Mouse (Mus musculus) forebrain, embryonic 14.5 days (tissue): Measurements from ENCODE around the gene Olfr967. TPM values are rescaled to one million over a fixed set of nuclear protein-coding genes. Genes with fewer than 3 reads are reported as not detected.
"Not testable (repeated sequence)": the region's sequence is repeated elsewhere in the genome, so short reads cannot be mapped to it uniquely, and the experiment has no call there.

ENCODE experiments used
- ATAC-seq: fragments of 200-750 bp; cut with Nextera tagmentation; 2 replicates; pipeline ENCODE4 v1.8.0; 2017; ENCODE audit warnings: mild to moderate bottlenecking, moderate library complexity
- DNase-seq: peaks from one replicate; pipeline ENCODE4 v3.0.0-alpha.2; 2015; ENCODE audit warnings: low spot score
- H3K27ac ChIP-seq: fragments of 300-500 bp; sonication (generic); 2 replicates; pipeline ENCODE4 v1.5.1; 2014; ENCODE audit warnings: low read depth, mild to moderate bottlenecking, control low read depth, low read length, moderate library complexity
- H3K27me3 ChIP-seq: fragments of 300-500 bp; sonication (generic); replicated peaks from 2 replicates; pipeline ENCODE4 v1.6.1; 2014; ENCODE audit warnings: low read length, control low read depth, mixed read lengths; ENCODE audit not compliant: control insufficient read depth, insufficient read depth
- H3K36me3 ChIP-seq: fragments of 300-500 bp; sonication (generic); 2 replicates; pipeline ENCODE4 v1.6.1; 2014; ENCODE audit warnings: low read length, control low read depth; ENCODE audit not compliant: control insufficient read depth, insufficient read depth
- H3K4me1 ChIP-seq: fragments of 300-500 bp; sonication (generic); 2 replicates; pipeline ENCODE4 v1.6.1; 2014; ENCODE audit warnings: antibody characterized with exemption, low read length, control low read depth; ENCODE audit not compliant: control insufficient read depth, insufficient read depth
- H3K4me2 ChIP-seq: fragments of 300-500 bp; sonication (generic); 2 replicates; pipeline ENCODE4 v1.6.1; 2014; ENCODE audit warnings: mild to moderate bottlenecking, control low read depth, low read length
- H3K4me3 ChIP-seq: fragments of 300-500 bp; sonication (generic); 2 replicates; pipeline ENCODE4 v1.5.1; 2014; ENCODE audit warnings: low read depth, low read length, control low read depth
- H3K9ac ChIP-seq: fragments of 300-500 bp; sonication (generic); 2 replicates; pipeline ENCODE4 v1.6.1; 2014; ENCODE audit warnings: mild to moderate bottlenecking, low read length, control low read depth, moderate library complexity
- H3K9me3 ChIP-seq: fragments of 300-500 bp; sonication (generic); replicated peaks from 2 replicates; pipeline ENCODE4 v1.6.1; 2016; ENCODE audit warnings: low read length, control low read depth, mixed read lengths; ENCODE audit not compliant: control insufficient read depth
- WGBS: fragments of 180-500 bp; shearing (Covaris S2); extraction: QIAGEN DNeasy Blood & Tissue Kit; methylation state at CpG from one replicate; pipeline ENCODE4 v1.1.7; 2014; 5-methylcytosine and 5-hydroxymethylcytosine counted together
- polyA plus RNA-seq: library from polyadenylated mRNA; unstranded; fragments of >200 nt; fragmentation: Nextera tagmentation; extraction: Ambion mirVana; gene quantifications from 2 replicates; pipeline ENCODE4 v1.2.1, GENCODE M21; 2014

Olfr967 gene
- polyA plus RNA-seq: not detected in 2 replicates

DNA sequence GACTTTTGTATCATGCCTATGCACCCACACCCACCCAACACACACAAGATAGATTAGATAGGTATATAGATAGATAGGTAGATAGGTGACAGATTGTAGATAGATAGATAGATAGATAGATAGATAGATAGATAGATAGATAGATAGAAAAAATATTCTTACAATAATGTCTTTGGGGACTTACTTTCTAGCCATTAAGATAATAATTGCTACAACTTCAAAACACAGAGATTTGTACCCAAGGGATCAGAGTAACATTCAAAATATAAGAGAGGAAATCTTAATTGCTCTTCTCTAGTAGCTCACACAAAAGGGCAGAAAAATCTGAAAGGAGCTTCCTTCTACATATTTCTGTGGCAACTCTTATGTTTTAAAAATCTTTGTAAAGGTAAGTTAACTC is at the start of gene Olfr967:
TSS of gene Olfr967 (plus strand) at position 301 of the 400 bp plus-strand sequence.
- H3K4me2 ChIP-seq: no peak within 1 kb of the TSS
- H3K4me1 ChIP-seq: no peaks in the 10 kb centered on the region
- DNase-seq: no peak
- ATAC-seq: no peak
- H3K9ac ChIP-seq: no peak within 1 kb of the TSS
- no peaks in the 10 kb centered on the region for H3K27me3 ChIP-seq
- no peaks in the 10 kb centered on the region for H3K36me3 ChIP-seq
- H3K27ac ChIP-seq: no peak within 1 kb of the TSS
- H3K9me3 ChIP-seq: no peaks in the 10 kb centered on the region
- no peak within 1 kb of the TSS for H3K4me3 ChIP-seq

DNA sequence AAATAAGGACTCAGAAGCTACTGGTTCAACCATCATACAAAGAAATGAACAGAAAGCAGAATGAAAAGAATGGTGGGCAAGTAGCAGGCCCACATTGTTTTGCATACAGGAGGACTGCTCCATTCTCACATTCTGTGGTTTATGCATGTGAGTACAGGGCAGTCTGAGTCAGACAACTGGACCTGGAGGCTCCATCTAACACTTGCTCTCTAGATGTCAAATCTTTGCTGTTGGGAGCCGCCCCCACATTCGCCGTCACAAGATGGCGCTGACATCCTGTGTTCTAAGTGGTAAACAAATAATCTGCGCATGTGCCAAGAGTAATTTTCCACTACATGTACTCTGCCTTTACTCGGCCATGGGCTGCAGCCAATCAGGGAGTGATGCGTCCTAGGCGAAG is 44.9 kb upstream of the Olfr967 start:
- not testable (repeated sequence) for H3K4me2 ChIP-seq, H3K4me3 ChIP-seq, H3K36me3 ChIP-seq, H3K27ac ChIP-seq, ATAC-seq, H3K27me3 ChIP-seq, H3K9ac ChIP-seq, H3K9me3 ChIP-seq, DNase-seq, H3K4me1 ChIP-seq
- WGBS: 87% methylated on average over 6 of the region's 8 CpGs

DNA sequence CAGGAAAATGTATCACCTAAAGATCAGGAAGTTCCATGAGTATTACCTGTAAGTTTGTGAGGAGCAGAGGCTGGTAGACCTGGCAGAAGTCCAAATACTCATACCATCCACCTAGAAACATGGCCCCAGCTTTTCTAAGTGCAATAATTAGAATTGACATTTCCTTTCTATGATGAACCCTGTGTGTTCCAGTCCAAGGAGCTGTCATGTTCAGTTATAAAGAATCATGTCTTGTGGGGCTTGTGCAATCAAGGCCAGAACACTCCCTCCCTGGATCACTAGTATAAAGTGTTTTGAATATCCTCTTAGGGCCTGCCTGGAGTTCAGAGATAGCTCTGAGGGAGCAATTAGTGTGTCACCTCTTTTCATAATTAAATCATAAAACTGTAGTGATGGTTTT is 39.0 kb upstream of the Olfr967 start, which contains the start of gene Olfr149:
TSS of gene Olfr149 (minus strand) at position 101 of the 400 bp plus-strand sequence.
- no peak for DNase-seq
- Histone ChIP-seq H3K9me3 (no peaks in the 10 kb centered on the region), H3K27me3 (no peaks in the 10 kb centered on the region), H3K4me1 (no peaks in the 10 kb centered on the region), H3K27ac (no peak within 1 kb of the TSS), H3K36me3 (no peaks in the 10 kb centered on the region), H3K4me3 (no peak within 1 kb of the TSS), H3K9ac (no peak within 1 kb of the TSS), H3K4me2 (no peak within 1 kb of the TSS)
- no peak for ATAC-seq

DNA sequence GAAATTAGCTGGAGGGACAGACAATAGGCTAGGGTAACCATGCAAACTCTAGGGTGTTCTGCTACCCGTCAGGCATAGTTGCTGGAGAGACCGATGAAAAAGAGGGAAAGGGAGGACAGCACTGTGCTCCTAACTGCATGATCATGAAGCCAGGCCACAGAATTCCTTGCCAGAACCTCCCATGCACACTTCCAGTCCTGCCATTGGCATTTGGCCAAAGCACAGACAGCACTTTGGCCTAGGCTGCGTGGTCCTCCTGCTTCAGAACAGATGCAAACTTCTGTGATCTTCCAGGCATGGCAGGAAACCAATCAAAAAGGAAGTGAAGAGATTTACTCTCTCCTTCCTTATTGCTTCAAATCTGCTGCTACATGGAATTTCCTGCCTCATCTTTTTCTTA is 37.1 kb upstream of the Olfr967 start:
- H3K4me2 ChIP-seq: no peak overlapping the region
- 70% methylated on average over 3 of the region's 3 CpGs for WGBS
- peak; percentile 3 for DNase-seq
- ATAC-seq: no peak
- H3K4me1 ChIP-seq: no peaks in the 10 kb centered on the region
- H3K9ac ChIP-seq: no peak overlapping the region
- no peak overlapping the region for H3K4me3 ChIP-seq
- no peaks in the 10 kb centered on the region for H3K36me3 ChIP-seq
- H3K27ac ChIP-seq: no peak overlapping the region
- no peaks in the 10 kb centered on the region for H3K27me3 ChIP-seq
- H3K9me3 ChIP-seq: no peaks in the 10 kb centered on the region

DNA sequence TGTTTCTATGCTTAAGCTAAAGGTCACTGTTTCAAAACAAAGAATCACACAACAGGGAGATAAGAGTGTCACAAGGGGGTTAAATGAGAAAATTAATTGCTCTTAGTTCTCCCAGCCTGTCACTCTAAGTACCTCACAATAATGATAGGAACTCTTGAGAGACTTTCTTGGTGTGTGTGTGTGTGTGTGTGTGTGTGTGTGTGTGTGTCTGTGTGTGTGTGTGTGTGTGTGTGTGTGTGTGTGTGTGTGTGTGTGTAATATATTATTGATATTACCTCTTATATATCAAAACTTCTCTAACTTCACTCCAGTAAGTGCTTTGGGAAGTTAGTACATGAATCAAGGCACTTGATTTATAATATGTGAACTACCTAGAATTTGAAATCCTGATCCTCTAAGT is 35.0 kb upstream of the Olfr967 start, which contains the start of gene Olfr965:
TSS of gene Olfr965 (plus strand) at position 301 of the 400 bp plus-strand sequence.
- H3K4me1 ChIP-seq: no peaks in the 10 kb centered on the region
- H3K27ac ChIP-seq: no peak within 1 kb of the TSS
- no peak within 1 kb of the TSS for H3K4me2 ChIP-seq
- no peaks in the 10 kb centered on the region for H3K27me3 ChIP-seq
- no peaks in the 10 kb centered on the region for H3K9me3 ChIP-seq
- no peak within 1 kb of the TSS for H3K9ac ChIP-seq
- H3K4me3 ChIP-seq: no peak within 1 kb of the TSS
- ATAC-seq: no peak
- DNase-seq: no peak
- no peaks in the 10 kb centered on the region for H3K36me3 ChIP-seq

DNA sequence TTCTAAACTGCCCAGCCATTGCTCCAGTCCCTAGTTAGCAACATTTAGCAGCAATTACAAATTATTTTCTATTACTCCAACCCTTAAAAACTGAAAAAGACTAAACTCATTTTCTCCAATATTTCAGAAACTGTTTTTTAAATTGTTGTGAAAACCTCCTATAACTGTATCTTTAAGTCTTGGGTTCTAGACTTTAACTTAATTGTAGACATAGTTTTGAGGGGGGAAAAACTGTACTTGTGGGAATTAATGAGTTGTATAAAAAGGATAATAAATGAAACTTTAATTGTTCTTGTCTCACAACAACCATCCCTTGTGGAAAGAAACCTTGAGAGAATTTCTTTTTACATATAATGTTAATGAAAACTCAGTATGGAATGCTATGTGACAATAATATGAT is 15.4 kb upstream of the Olfr967 start, which contains the start of gene Olfr150:
TSS of gene Olfr150 (plus strand) at position 301 of the 400 bp plus-strand sequence.
- DNase-seq: no peak
- Histone ChIP-seq H3K4me3 (no peak within 1 kb of the TSS), H3K4me2 (no peak within 1 kb of the TSS), H3K9me3 (no peaks in the 10 kb centered on the region), H3K4me1 (no peaks in the 10 kb centered on the region), H3K9ac (no peak within 1 kb of the TSS), H3K27ac (no peak within 1 kb of the TSS), H3K36me3 (no peaks in the 10 kb centered on the region), H3K27me3 (no peaks in the 10 kb centered on the region)
- ATAC-seq: no peak

DNA sequence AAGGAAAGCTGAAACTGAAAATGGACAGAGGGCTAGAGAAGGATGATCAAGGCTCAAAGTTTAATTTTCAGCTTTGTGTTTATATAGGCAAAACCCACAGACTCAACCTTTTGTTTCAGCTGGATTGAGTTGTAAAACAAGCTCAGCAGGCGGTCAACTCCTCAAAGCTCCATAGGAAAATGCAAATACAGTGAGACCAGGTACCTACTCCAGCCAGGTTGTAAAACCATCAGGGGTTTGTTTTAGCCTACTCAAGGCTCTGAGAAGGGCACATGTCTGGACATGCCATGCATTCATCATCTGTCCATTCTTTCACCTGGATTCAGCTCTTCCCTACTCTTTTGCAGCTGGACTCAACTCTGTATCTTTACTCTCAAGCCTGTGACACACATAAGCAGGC is 5.3 kb upstream of the Olfr967 start:
- H3K9ac ChIP-seq: no peak overlapping the region
- H3K27ac ChIP-seq: no peak overlapping the region
- H3K27me3 ChIP-seq: no peaks in the 10 kb centered on the region
- no peak for ATAC-seq
- no peaks in the 10 kb centered on the region for H3K9me3 ChIP-seq
- no peaks in the 10 kb centered on the region for H3K4me1 ChIP-seq
- no peak overlapping the region for H3K4me3 ChIP-seq
- no peaks in the 10 kb centered on the region for H3K36me3 ChIP-seq
- 97% methylated on average over 1 of the region's 1 CpGs for WGBS
- no peak for DNase-seq
- H3K4me2 ChIP-seq: no peak overlapping the region

DNA sequence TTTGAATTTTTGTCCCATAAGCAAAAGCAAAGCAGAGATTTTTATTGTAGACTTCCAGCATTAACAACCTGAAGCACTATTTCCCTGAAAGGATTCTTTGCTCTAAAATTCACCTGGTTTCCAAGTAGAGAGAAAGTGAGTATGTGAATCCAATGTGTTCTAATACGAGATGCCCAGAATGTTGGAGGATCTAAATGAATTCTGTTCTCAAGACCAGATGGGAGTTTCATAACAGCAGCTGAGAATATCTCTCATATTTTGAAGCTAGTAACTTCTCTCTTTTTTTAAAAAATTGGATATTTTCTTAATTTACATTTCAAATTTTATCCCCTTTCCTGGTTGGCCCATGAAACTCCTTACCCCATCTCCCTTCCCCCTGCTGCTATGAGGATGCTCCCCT is 379 bp downstream of the Olfr967 start:
- Histone ChIP-seq H3K4me3 (no peak overlapping the region), H3K4me2 (no peak overlapping the region), H3K9ac (no peak overlapping the region), H3K27ac (no peak overlapping the region), H3K36me3 (no peaks in the 10 kb centered on the region), H3K4me1 (no peaks in the 10 kb centered on the region), H3K9me3 (no peaks in the 10 kb centered on the region), H3K27me3 (no peaks in the 10 kb centered on the region)
- WGBS: 86% methylated on average over 1 of the region's 1 CpGs
- no peak for DNase-seq
- ATAC-seq: no peak

DNA sequence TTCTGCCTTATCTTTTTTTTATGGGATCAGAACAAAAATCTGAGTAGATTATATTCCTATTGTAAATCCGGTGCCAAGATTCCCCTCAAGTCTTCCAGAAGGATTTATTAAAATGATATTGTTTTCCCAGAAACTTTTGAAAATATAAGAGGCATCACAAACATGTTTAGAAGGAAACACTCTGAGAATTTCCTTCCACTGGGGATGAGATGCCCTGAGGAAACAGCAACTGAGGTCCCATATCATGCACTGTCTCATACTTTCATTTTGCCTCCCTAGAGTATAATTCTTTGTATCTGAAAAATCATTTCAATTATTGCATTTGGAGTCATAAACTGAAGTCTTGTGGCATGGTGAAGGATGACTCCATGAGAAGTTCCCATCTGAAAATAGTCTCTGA is 37.1 kb downstream of the Olfr967 start, which contains the start of gene Olfr968:
TSS of gene Olfr968 (minus strand) at position 101 of the 400 bp plus-strand sequence.
- no peak within 1 kb of the TSS for H3K4me3 ChIP-seq
- DNase-seq (no peak), ATAC-seq (no peak)
- no peaks in the 10 kb centered on the region for H3K27me3 ChIP-seq
- WGBS: 85% methylated on average over 1 of the region's 1 CpGs
- H3K27ac ChIP-seq: no peak within 1 kb of the TSS
- no peaks in the 10 kb centered on the region for H3K4me1 ChIP-seq
- no peak within 1 kb of the TSS for H3K4me2 ChIP-seq
- H3K9ac ChIP-seq: no peak within 1 kb of the TSS
- H3K36me3 ChIP-seq: no peaks in the 10 kb centered on the region
- H3K9me3 ChIP-seq: no peaks in the 10 kb centered on the region
